Mouse (Mus musculus): ENCODE measurements around the gene Nav3. TPM values are rescaled to one million over a fixed set of nuclear protein-coding genes. Genes with fewer than 3 reads are reported as not detected.

The Nav3 gene
- total RNA-seq, 2 experiments from 2014 or later, result 8.9 to 11.6 TPM

GRCm38 (mm10) chr10:110206411-110206810, 249.6 kb downstream of the Nav3 start:
- DNase-seq, result no peak
- intact Hi-C loops (cut with DNase I), result no loop called here

- intact Hi-C loops (cut with DNase I), result no loop called here
- DNase-seq, result no peak
Measured at GRCm38 (mm10) chr10:110204121-110204697, 251.8 kb downstream of the Nav3 start.

- DNase-seq, result peak in 1 of 2 experiments; percentile 8
- intact Hi-C loops (cut with DNase I), result no loop called here
Measured at GRCm38 (mm10) chr10:110192881-110193280, 263.1 kb downstream of the Nav3 start.

- intact Hi-C loops (cut with DNase I), result no loop called here
Measured at GRCm38 (mm10) chr10:110192026-110192805, 263.8 kb downstream of the Nav3 start.

GRCm38 (mm10) chr10:110186242-110186641, 269.8 kb downstream of the Nav3 start:
- intact Hi-C loops (cut with DNase I), result no loop called here
- no peak for DNase-seq

More at GRCm38 (mm10) chr10:110192026-110192805, 263.8 kb downstream of the Nav3 start:
- peak in 1 of 2 experiments; percentile 16 for DNase-seq

- intact Hi-C loops (cut with DNase I), result no loop called here
- DNase-seq, result no peak
Measured at GRCm38 (mm10) chr10:110175874-110176273, 280.1 kb downstream of the Nav3 start.

- intact Hi-C loops (cut with DNase I), result no loop called here
- DNase-seq, result no peak
Measured at GRCm38 (mm10) chr10:110169416-110169815, 286.6 kb downstream of the Nav3 start.

- intact Hi-C loops (cut with DNase I), result no loop called here
- no peak for DNase-seq
Measured at GRCm38 (mm10) chr10:110168892-110169291, 287.1 kb downstream of the Nav3 start.

GRCm38 (mm10) chr10:110162596-110162995, 293.4 kb downstream of the Nav3 start:
- no peak for DNase-seq
- intact Hi-C loops (cut with DNase I), result no loop called here

- intact Hi-C loops (cut with DNase I), result no loop called here
- no peak for DNase-seq
Measured at GRCm38 (mm10) chr10:110160894-110161293, 295.1 kb downstream of the Nav3 start.

GRCm38 (mm10) chr10:110159548-110159947, 296.5 kb downstream of the Nav3 start:
- DNase-seq, result no peak

GRCm38 (mm10) chr10:110158122-110158521, 297.9 kb downstream of the Nav3 start:
- no peak for DNase-seq
- intact Hi-C loops (cut with DNase I), result no loop called here

More at GRCm38 (mm10) chr10:110159548-110159947, 296.5 kb downstream of the Nav3 start:
- intact Hi-C loops (cut with DNase I), result no loop called here

- DNase-seq, result no peak
- intact Hi-C loops (cut with DNase I), result no loop called here
Measured at GRCm38 (mm10) chr10:110156412-110156811, 299.6 kb downstream of the Nav3 start.

GRCm38 (mm10) chr10:110155494-110155893, 300.5 kb downstream of the Nav3 start:
- intact Hi-C loops (cut with DNase I), result no loop called here
- DNase-seq, result no peak

GRCm38 (mm10) chr10:110154873-110155237, 301.1 kb downstream of the Nav3 start:
- no peak for DNase-seq
- intact Hi-C loops (cut with DNase I), result no loop called here

GRCm38 (mm10) chr10:110154001-110154872, 301.8 kb downstream of the Nav3 start:
- DNase-seq, result no peak
- intact Hi-C loops (cut with DNase I), result no loop called here

- intact Hi-C loops (cut with DNase I), result loop anchor here (5.0 kb wide), 2 partner anchors 532 to 612 kb away; no protein-coding TSS in a partner anchor
Measured at GRCm38 (mm10) chr10:110120572-110120971, 335.4 kb downstream of the Nav3 start.

GRCm38 (mm10) chr10:110117341-110117740, 338.7 kb downstream of the Nav3 start:
- intact Hi-C loops (cut with DNase I), result no loop called here
- DNase-seq, result no peak

More at GRCm38 (mm10) chr10:110120572-110120971, 335.4 kb downstream of the Nav3 start:
- DNase-seq, result no peak

- intact Hi-C loops (cut with DNase I), result no loop called here
Measured at GRCm38 (mm10) chr10:110112669-110113458, 343.1 kb downstream of the Nav3 start.

GRCm38 (mm10) chr10:110103255-110103654, 352.7 kb downstream of the Nav3 start:
- intact Hi-C loops (cut with DNase I), result no loop called here
- DNase-seq, result no peak

More at GRCm38 (mm10) chr10:110112669-110113458, 343.1 kb downstream of the Nav3 start:
- DNase-seq, result no peak
